Mouse (Mus musculus) G1E-ER4 (cell line): ENCODE measurements around the gene Acrbp. TPM values are rescaled to one million over a fixed set of nuclear protein-coding genes. Genes with fewer than 3 reads are reported as not detected.

ENCODE experiments used
- GATA1 ChIP-seq: IDR thresholded peaks from one replicate; pipeline ENCODE4 v1.8.0; 2012; ENCODE audit warnings: low read length, inconsistent platforms
- polyA plus RNA-seq: library from polyadenylated mRNA; stranded (reverse); fragments of >175 nt; gene quantifications from 2 replicates; pipeline ENCODE4 v1.2.3, GENCODE M21; 2012

Gene Acrbp
- polyA plus RNA-seq, 1 experiment: 3.0 TPM

DNA sequence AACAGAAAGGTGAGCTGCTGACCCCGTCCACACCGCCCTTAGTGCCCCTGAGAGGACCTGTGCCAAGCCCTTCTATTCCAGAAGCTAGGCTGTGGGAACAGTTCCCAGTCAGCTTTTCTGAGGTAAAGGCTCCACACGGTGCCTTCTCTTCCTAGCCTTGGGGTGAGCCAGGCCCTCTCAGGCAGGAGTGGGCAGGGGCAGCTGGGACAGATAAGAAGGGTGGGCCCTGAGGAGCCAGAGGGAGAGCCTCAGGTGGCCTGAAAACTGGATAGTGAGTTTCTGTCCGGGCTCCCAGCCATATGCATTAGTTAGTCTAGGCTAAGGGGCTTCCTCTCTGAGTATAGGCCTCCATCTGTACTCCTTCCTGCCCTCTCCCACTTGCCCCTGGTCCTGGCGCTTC lies 13.0 kb downstream of the Acrbp start:
- TF ChIP-seq GATA1: no peak

DNA sequence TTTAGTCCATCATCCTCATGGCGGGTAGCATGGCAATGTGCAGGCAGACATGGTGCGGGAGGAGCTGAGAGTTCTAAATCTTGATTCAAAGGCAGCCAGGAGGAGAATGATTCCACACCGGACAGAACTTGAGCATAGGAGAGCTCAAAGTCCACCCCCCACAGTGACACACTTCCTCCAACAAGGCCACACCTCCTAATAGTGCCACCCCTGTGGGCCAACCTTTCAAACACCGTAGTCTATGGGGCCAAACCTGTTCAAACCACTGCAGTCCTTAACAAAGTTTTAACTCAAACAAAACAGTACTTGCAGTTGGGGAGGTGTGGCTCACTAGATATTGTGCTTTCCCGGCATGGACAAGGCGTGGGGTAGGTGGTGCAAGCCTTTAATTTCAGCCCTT lies 14.4 kb downstream of the Acrbp start:
- no peak for TF ChIP-seq GATA1

DNA sequence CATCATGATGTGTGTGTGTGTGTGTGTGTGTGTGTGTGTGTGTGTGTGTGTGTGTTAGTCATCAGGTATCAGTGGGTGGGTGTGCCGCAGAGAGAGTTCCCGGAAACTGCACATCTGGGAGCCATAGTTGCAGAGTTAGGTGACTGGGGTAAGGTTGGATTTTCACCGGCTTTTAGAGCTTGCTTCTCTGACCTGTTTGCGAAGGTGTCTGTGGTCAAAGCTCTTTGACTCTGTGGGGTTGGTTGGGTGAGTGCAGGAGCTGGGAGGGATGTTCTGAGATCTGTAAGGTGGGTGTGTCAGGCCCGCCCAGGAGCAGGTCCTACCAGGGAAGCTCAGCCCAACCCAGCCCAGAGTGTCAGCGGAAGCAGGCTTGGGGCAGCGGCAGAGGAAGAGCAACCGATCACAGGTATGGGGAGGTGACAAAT lies 18.1 kb downstream of the Acrbp start, which contains the start of gene Lpar5:
TSS of gene Lpar5 (plus strand) at position 350 of the 425 bp plus-strand sequence.
- TF ChIP-seq GATA1: no peak

DNA sequence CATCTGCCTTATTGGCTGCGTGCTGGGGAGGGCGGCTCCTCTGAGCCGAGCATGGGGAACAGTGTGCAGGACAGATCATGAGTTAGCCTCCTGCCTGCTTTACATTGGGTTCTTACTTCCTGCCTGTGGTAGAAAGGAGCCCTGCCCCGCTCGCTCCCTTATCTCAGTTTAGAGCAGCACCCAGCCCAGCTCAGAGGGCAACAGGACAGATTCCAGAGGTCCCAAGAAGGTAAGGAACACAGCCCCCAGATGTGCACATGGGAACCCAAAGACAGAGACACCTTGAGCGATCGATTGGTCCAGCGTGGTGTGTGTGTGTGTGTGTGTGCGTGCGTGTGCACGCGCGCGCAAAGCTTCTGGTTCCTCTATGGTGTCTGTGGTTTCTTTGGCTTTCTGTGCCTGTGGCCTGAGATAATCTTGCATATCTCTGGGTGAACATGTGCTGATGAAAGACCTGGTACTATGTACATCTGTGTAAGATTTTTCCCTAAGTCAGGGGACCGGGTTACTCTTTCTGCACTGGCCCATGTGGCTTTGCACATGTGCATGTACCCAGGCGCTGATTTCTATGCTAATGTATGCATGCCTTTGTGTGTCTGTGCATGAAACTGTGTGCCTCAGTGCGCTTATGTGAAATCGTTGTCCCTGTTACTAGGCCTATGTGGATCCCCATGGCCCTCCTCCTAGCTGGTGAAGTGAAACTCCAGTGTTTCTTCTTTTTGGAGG lies 21.8 kb downstream of the Acrbp start:
- peak; percentile 70 for TF ChIP-seq GATA1

DNA sequence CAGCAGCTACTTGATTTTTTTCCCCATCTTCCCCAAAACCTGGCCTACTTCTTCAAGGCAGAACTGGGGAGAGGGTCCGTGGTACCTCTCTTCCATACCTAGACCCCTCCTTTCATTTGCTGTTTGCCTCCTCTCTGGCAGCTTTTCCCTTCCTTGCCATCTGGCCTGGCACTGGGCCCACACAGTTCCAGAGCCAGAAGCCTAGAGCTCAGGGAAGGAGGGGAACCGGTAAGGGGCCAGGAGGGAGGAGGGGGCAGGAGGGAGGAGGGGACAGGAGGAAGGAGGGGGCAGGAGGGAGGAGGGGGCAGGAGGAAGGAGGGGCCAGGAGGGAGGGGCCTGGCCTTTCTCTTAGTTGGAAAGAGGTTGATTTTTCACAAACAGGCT lies 22.4 kb downstream of the Acrbp start:
- no peak for TF ChIP-seq GATA1

DNA sequence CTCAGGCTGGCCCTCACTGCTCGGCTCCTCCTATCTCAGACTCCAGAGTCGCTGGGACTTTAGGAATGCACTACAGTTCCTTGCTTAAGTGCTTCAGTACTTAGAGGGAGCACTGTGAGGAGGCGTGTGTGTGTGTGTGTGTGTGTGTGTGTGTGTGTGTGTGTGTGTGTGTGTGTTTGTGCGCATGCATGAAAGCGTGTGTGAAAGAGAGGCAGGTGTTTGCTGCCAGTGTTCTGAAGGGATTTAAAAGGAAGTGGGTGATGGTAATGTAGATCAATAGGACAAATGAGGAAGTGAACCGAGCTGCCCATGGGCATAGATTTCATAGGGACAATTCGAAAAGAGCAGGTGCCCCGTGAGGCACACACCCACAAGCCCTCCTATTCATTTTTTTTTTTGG lies 24.3 kb downstream of the Acrbp start:
- no peak for TF ChIP-seq GATA1

DNA sequence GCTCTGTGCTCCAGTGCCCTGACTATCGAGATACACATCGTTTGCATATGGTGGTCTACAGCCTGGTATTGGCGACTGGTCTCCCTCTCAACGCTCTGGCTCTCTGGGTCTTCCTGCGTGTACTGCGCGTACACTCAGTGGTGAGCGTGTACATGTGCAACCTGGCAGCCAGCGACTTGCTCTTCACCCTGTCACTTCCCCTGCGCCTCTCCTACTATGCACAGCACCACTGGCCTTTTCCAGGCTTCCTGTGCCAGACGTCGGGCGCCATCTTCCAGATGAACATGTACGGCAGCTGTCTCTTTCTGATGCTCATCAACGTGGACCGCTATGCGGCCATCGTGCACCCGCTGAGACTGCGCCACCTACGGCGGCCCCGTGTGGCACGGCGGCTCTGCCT lies 31.9 kb downstream of the Acrbp start:
- TF ChIP-seq GATA1: no peak

DNA sequence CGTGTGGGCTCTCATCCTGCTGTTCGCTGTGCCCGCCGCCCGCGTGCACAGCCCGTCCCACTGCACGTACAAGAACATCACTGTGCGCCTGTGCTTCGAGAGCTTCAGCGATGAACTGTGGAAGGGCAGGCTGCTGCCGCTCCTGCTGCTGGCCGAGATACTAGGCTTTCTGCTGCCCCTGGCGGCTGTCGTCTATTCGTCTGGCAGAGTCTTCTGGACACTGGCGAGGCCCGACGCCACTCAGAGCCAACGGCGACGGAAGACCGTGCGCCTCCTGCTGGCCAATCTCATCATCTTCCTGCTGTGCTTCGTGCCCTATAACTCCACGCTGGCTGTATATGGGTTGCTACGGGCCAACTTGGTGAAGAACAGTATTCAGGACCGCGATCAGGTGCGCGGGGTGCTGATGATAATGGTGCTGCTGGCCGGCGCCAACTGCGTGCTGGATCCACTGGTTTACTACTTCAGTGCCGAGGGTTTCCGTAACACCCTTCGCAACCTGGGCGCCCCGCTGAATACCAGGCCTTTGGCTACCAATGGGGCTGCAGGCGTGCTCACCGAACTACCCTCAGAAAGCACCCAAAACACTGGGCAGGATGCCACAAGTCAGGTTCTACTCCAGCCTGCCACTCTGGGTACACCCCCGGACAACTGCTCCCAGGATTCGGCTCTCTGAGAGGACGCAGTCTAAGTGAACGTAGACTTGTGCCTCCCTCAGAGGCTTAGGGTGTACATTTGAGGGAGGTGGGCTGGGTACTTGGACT lies 32.5 kb downstream of the Acrbp start:
- TF ChIP-seq GATA1: no peak

DNA sequence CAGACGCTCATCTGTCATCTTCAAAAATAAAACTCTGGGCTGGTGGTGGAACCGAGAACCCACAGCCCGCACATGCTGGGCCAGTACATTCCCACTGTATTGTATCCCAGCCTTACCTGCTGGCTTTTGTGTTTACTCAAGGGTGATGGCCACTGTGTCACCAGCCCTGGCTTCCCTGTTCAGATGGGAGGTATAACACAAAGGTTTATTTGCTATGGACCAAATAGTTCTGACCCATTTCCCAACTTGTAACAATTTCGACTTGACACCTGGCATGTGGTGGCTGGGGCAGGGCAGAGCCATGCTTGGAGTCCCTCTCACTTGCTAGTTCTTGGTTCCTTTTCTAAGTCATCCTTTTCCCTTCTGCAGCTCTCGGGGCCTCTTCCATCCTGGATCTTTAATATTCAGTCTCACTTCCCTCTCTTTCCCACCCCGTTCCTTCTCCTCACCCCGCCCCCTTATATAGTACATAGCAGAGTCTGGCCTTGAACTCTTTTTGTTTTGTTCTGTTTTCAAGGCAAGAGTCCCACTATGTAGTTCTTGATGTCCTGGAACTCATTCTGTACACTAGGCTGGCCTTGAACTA lies 33.4 kb downstream of the Acrbp start:
- no peak for TF ChIP-seq GATA1

DNA sequence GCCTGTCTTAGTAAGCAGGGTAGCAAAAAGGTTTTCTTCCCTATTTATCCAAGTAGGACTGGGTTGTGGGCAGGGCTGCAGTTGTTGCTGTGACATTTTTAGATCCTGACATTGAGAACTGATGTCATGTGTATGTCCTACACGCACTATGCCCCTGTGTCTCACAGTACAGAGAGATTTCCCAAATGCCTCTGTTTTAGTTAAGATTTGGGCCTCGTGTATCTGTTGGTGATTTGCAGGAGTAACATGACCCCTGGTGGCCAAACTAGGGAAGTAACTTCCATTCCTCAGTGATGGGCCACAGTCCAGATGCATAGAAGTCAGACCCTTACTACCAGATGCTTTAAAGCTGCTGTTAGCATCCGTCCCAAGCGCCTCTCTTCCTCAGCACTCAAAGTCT lies 34.9 kb downstream of the Acrbp start:
- TF ChIP-seq GATA1: no peak

DNA sequence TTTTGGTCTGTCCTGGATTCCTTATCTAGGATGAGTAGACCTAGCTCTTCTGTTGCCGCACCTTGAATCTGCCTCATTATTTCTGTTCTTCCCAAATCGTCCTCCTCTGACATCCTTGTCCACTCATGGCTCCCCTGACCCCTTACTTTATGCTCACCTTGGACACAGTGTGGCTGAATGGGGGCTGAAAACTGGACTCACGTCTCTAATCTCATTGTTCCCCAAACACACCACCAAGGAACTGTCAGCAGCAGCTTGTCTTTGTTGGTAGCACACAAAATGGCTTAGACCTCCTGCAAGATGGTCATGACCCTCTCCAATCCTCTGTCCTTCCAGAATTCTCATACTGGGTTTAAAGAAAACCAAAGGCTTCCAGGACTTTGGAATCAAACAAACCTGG lies 38.4 kb downstream of the Acrbp start:
- no peak for TF ChIP-seq GATA1

DNA sequence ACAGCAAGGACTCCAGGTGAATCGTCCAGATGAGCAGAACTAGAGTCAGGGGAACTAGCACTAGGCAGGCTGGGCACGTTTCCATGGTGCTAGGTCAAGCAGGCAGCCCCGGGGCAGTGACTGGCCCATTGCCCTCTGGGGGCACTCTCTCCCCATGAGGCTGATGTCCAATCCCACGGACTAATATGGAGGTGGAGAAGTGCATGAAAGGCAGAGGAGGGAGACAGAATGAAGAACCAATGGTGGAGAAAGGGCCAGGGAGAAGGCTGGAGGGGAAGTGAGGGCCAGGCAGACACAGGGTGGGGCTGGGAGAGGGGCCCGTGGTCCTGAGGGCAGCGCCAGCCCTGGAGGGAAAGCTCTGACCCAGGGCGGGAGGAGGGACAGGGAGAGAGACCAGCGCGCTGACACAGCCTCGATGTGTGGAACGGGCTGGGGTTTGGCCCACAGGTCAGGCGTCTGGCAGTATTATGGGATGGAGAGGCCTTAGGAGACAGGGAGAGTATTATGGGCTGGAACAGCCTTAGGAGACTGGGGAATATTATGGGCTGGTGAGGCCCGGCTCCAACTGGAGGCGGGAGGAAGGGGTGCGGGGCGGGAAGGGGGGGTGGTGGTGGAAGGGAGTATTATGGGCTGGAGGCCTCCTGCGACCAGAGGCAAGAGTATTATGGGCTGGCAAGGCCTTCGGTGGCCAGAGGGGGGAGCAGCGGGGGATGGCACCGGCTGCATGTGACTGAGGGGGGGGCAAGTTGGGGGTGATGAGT lies 39.3 kb downstream of the Acrbp start:
- no peak for TF ChIP-seq GATA1

DNA sequence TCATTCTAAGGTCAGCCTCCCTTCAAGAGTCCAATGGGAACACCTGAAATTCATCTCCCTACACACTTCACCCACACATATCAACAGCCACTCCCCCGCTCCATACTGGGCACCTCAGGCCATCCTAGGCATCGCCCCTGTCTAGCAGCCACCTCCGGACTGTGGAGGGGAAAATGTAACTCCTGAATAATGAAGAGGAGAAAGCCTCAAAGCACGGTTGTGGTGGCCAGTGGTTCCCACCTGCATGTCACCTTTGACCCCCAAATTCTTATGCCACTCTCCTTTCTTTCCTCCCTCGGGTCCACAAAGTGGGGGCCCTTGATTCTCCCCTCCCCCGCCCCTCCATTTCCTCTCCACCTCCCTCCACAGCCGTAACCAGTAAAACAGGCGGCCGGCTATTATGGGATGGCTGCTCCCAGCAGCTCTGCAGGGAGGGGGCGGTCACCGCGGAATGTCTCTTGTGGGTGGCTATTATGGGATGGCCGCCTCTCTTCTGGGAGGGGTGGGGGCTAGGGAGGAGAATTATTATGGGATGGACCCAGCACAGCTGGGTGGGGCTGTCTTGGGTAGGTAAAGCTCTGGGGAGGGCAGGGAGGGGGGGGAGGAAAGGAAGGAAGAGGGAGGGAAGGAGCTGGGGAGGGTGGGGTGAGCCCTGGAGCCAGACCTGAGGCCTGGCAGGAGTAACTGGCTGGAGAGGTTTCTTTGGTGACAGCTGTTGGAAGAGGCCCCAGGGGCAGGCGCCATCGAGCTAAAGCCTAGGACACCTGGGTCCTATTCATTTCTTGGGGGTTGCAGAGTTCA lies 40.2 kb downstream of the Acrbp start:
- no peak for TF ChIP-seq GATA1

DNA sequence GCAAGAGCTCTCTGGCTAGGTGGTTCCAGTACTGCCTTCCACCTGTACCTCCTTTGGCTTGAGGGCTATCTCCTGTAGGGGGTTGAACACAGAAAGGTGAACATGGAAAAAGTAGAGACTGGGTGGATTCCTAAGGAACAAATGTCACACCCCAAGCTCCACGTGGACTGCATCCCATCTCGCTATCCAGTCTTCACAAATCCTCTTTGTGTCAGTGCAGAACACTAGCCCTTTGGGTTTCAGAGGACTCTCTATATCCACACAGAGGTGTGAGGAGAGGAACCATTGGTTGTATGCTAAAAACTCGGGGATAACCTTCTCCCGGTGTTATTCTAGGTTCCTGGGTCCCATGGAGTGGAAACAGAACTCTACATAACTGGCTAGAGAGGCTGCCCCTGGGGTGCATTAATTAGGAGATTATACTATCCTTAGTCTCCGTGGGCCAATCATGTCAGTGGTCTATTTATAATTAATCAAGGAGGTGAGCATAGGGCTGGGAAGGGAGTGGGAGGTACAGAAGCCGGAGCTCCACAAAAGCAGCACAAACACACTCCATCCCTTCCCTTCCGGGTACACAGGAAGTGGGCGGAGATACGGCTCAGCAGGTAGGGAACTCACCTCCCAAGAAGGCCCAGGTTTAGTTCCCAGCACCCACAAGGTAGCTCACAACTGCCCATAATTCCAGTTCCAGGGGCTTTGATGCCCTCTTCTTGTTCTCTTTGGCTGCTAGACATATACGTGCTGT lies 41.0 kb downstream of the Acrbp start:
- no peak for TF ChIP-seq GATA1
